Mouse (Mus musculus) adrenal gland, adult 2 months (tissue): ENCODE results near the gene Emc6. TPM values are rescaled to one million over a fixed set of nuclear protein-coding genes. Genes with fewer than 3 reads are reported as not detected.

ENCODE experiments used
- DNase-seq: peaks from one replicate; pipeline ENCODE4 v3.0.0; 2021
- polyA plus RNA-seq: library from polyadenylated mRNA; depleted of rRNA; stranded (reverse); fragments of >200 nt; gene quantifications from 2 replicates; pipeline ENCODE4 v1.2.3, GENCODE M21; 2012
- total RNA-seq, 2 experiments: library from RNA; stranded (reverse); gene quantifications; 2 replicates each; pipeline ENCODE4 v1.2.3; 2021

The Emc6 gene
- total and polyA plus RNA-seq, 3 experiments: 86.1 to 91.0 (median 88.7) TPM

DNA sequence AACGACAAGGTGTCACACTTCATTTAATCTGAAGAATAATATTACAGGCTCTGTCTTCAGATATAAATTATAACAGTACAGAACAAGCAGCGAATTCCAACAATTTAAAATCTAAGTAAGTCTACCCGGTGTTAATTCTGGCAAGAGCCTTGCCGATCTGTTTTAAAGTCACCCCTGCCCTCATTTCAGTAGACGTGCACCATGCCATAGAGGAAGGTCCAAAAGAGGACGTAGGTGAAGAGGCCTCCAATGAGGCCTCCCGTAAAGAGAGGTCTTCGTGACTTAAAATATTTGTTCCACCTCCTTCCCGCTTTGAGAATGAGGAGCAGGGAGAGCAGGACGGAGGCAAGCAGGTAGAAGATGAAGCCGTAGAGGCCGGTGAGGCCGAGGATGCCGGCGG lies 651 bp downstream of the Emc6 start:
- DNase-seq: no peak

DNA sequence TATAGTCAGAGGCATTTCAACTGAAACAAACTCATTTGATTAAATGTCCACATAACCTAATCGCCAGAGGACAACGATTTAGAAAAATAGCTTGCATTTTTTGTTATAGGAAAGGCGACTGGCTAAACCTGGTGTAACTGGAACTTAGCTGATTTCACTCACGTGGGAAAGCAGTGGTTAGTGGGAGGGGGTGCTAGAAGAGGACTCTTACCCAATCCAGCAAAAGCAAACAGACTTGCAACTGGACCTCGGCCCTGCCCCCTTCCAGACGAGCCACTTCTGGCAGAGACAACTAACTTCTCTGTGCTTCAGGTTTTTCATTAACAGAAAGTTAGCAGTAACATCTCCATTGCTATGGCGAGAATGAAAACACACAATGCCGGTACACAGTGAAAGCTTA lies 1.2 kb downstream of the Emc6 start:
- peak; percentile 44 for DNase-seq

DNA sequence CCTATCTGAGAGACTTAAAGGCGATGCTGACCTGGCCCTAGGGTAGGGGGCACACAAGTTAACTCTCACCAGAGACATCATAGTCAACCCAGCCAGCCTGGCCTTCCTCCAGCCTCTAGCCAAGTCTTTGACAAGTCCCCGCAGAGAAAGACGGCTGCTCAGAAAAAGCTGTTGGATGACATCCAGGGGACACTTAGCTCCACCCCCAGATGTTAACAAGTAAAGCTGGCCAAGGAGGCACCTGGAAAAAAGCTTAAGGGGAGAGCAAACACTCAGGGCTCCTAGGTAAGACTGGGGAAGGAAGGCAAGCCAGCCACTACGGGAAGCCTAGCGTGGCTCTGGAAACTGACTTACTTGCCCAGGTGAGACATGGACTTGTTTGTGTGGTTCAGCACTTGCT lies 4.7 kb downstream of the Emc6 start:
- peak; percentile 27 for DNase-seq

GRCm38 (mm10) chr11:73169231-73169630 lies 7.6 kb downstream of the Emc6 start:
- DNase-seq: peak; percentile 64

GRCm38 (mm10) chr11:73168576-73168975 lies 8.3 kb downstream of the Emc6 start:
- DNase-seq: no peak

GRCm38 (mm10) chr11:73168071-73168470 lies 8.8 kb downstream of the Emc6 start:
- peak; percentile 15 for DNase-seq

- DNase-seq: no peak
Measured at GRCm38 (mm10) chr11:73162284-73162683, 14.6 kb downstream of the Emc6 start.

DNA sequence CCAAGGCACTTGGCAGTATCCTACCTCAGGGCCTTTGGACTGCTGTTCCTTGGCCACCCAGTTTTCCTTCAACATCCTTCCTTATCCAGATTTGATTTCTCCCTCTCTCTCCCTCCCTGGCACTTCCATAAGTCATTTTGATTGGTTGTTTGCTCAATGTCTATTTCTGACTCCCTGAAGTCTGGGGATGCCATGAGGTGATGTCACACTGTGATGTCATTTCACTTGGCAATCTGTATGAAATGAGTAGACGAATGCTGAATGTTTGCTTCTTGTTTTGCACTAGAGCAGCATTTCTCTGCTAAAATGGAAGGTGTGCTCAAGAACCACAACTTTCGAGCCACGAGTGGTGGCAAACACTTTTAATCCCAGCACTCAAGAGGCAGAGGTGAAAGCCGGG lies 15.2 kb downstream of the Emc6 start:
- no peak for DNase-seq

DNA sequence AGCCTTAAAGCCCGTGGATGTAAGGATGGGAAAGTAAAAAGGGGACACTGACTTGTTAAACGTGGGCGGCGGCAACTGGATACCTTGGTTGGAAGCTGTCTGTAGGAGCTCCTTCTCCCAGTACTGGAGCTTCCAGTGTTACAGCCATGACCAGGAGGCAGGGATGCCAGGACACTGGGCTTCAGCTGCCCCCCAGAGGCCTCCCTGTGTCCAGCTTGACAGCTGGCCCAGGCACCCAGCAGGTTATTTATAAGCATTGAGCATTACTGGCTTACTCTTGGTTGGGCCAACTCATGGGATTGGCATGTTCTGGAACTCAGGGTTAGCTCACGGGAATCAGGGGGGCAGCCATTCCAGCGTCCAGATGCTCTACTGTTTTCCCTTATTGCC lies 16.0 kb downstream of the Emc6 start:
- DNase-seq: peak; percentile 59

DNA sequence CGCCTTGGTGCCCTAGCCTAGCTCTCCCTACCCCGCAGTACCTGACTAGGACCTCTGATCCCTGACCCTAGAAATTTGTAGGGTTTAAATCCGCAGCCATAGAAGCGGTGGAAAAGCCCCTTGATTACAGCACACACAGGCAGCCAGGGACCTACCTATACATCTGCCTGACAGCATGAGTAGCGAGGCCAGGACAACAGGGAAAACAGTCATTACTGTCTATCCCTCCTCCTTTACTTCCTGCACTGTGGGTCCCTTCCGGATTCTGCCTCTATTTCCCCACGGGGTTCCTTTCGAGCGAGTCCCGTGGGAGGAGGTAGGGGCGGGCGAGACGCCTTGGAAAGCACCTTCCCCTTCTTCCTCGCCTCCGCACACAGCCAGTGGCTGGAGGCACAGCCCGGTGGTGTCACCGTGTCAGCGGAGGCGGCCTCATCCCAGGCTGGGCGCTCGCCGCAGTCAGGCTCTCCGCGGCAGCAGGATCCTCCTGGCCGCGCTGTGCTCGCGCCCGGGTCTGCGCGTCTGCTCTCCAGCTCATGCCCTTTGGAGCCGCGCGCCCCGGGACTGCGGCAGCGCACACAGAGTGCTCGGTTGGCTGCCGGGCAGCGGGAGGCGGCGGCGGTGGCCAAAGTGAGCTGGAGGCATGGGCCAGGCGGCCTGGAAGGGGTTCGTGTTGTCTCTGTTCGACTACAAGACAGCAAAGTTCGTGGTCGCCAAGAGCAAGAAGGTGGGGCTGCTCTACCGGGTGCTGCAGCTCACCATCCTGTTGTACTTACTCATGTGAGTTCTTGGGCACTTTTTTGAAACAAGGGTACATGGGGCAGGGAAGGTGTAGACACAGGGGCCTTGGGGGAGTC lies 16.7 kb downstream of the Emc6 start, which contains the start of gene P2rx5:
Gene P2rx5 (plus strand): TSS at position 465 of the 854 bp plus-strand sequence.
- DNase-seq: peak; percentile 72

- DNase-seq: no peak
Measured at GRCm38 (mm10) chr11:73155071-73155470, 21.8 kb downstream of the Emc6 start.

DNA sequence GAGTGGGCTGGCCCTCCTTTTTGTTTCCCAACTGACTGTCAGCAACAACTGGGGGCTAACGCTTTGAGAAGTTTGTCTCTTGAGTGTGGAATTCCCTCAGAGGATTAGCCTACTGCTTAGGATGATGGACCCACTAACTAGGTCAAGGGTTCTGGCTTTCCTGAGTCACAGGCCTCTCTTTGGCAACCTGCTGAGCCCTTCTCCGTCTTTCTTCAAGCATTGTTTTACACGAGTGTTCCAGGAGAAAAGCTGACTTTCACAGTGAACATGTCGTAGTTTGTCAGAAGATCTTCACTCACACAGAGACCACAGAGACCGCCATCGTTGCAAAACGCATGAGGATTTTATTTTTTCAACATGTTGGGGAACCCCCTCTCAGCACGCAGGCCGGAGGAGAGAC lies 28.6 kb downstream of the Emc6 start:
- peak; percentile 65 for DNase-seq

DNA sequence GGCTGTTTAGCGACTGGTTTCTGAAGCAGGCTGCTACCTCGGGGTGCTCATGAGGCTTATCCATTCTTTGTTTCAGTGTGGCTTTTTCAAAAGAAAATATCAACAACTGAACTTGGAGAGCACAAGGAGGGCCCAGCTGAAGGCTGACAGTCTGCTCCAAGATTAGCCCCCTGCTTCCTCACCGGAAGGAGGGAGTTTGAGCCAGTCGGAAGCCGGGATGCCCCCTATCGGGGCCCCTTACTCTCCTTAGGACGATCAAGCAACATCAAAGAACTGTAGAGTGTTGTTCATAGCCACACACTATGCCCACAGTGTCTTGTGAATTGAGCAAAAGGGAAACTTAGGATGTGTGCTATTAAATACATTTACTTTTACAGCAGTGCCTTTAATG lies 29.9 kb downstream of the Emc6 start:
- no peak for DNase-seq

DNA sequence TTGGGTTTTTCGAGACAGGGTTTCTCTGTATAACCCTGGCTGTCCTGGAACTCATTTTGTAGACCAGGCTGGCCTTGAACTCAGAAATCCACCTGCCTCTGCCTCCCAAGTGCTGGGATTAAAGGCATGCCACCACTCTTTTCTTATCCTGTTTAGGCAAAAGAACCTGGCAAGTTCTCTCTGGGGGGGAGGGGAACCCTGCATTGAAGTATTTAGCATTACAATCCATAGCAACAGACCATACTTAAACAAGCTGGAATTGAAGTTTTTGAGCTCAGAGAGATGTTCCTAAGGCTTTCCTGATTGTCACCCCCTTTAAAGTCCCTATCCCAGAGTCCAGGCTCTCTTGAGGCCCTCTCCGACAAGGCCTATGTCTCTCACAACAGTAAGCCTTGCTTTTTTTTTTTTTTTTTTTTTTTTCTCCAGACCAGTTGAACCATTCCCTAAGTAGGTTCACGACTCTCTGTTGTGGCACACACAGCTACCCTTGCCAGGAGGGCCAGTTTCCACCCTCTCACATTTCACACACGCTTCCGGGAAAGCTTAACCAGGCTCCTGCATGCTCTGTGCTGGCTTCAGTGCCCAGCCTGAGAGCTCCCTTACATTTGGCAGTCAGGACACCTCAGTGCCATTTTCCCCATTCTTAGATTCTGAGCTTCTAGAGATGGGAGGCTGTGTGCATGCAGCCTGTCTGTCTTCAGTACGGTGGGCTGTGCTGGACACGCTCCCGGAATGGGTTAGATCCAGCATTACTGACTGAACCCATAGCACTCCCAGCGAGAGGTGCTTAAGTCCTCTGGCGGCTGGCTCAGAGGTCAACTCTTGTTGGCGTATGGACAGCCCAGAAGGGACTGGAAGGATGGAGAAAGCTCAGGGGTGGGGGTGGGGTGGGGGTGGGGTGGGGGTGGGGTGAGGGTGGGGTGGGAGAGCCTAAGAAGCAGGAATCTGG lies 30.5 kb downstream of the Emc6 start:
- DNase-seq: no peak

GRCm38 (mm10) chr11:73144261-73144681 lies 32.6 kb downstream of the Emc6 start:
- peak; percentile 35 for DNase-seq

- DNase-seq: peak; percentile 94
Measured at GRCm38 (mm10) chr11:73137591-73138501, 39.0 kb downstream of the Emc6 start, which contains the start of gene Haspin. Gene Haspin (minus strand): TSS chr11:73138294.

- no peak for DNase-seq
Measured at GRCm38 (mm10) chr11:73137116-73137515, 39.7 kb downstream of the Emc6 start.

DNA sequence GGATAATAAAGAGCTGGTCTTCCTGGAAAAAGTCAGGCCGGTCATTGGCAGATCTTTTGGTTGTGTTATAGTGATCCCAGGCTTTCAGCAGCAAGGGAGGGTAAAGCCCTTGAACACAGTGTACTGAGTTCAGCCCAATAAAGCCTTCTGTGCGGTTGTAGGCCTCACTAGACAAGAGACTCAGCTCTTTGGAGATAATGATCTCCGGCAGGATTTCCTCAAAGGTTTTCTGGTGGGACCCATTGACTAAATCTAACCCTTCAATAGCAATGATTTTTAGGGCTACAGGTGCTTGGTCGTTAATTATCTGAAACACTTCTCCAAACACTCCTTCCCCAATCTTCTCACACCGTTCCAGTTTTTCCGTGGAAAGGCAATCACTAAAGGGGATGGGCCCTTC lies 40.2 kb downstream of the Emc6 start:
- DNase-seq: no peak

GRCm38 (mm10) chr11:73134222-73134621 lies 42.6 kb downstream of the Emc6 start:
- no peak for DNase-seq

DNA sequence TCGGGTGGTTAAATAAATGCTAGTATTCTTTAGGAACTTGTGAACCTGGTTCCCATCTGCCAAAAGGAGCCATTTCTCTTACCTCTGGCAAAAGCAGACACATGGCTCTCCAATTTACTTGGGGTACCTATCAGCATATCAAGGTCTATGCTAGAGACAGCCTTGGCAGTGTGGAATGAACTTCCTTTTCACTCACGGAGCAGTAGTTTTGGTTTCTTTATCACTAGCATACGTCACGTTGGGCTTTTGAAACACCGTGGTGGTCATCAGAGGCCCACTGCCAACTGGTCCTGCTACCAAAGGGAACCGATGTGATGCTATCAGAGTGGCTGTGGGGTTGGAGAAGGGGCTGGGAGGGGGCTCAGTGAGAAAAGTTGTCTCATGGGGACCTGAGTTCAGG lies 43.8 kb downstream of the Emc6 start:
- no peak for DNase-seq

DNA sequence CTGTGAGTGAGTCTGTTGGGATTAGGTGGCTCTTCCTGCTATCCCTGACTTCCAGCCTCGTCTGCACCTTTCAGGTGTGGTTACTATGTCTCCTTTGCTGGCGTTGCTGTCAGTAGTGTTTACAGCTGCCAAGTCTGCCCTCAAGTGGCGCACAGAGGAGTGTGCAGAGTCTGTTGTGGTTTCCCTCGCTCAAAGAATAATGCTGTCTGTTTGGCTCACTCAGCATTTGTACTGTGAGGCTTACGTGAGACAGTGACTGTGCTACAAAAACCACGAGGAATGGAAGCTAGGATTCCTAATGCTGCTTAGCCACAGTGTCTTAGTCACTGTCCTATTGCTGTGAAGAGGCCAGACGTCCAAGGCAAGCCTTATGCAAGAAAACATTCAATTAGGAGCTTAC lies 45.8 kb downstream of the Emc6 start:
- DNase-seq: no peak

DNA sequence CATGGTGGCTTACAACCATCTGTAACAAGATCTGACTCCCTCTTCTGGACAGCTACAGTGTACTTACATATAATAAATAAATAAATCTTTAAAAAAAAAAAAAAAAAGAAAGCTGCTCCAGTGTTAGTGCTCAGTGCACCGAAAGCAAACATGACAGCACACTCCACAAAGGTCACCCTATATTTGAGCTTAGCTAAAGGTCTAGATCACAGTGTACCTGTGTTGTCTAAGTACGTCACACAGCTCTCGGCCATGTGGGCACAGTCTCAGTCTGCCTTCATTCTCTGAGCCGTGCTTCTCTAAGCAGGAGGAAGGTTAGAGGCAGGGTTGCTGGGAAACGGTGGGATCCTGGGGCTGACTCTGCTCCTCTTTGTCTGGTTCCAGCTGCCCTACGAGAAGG lies 50.3 kb downstream of the Emc6 start:
- no peak for DNase-seq
